In genomic region chr16:4497762-4498607, GRCm38 (mm10) we compare ENCODE assay signal across 14 mouse cellular contexts. TPM values are rescaled to one million over a fixed set of nuclear protein-coding genes. Genes with fewer than 3 reads are reported as not detected.
DNase-seq lines count a peak whose midpoint lies in the region; ATAC-seq lines count a peak whose summit lies in the region.
"Had no signal": no experiment of that assay in that cellular context is flagged by ENCODE, and none has a peak within 500 bp of the region (broad histone marks: within the 10 kb centered on the region; RNA-seq: fewer than 3 reads in every experiment).

No protein-coding gene starts in this region.

- H3K36me3 ChIP-seq in kidney, embryonic 15.5 days: no peaks in the 10 kb centered on the region
- H3K36me3 ChIP-seq: liver, embryonic 15.5 days had no signal

- WGBS in kidney, embryonic 15.5 days: 41% methylated on average over 8 of the region's 8 CpGs

- no peak overlapping the region for H3K9ac ChIP-seq in kidney, embryonic 15.5 days
- H3K9ac ChIP-seq: embryonic facial prominence, embryonic 12.5 days; liver, embryonic 15.5 days had no signal

- no peak overlapping the region for H3K4me2 ChIP-seq in kidney, embryonic 15.5 days
- H3K4me2 ChIP-seq: embryonic facial prominence, embryonic 12.5 days; liver, embryonic 15.5 days had no signal

- no peak overlapping the region for H3K4me3 ChIP-seq in kidney, embryonic 15.5 days (replicated peaks)
- H3K4me3 ChIP-seq: embryonic facial prominence, embryonic 12.5 days; liver, embryonic 15.5 days had no signal

- ATAC-seq in kidney, embryonic 15.5 days (replicated peaks; ENCODE audit: low FRiP score): peak; percentile 57
- ATAC-seq: forebrain, embryonic 14.5 days had no signal

- peak overlapping the region; percentile 58; the same call in 1 of the 2 replicates for H3K27ac ChIP-seq in kidney, embryonic 15.5 days
- H3K27ac ChIP-seq: embryonic facial prominence, embryonic 12.5 days; liver, embryonic 15.5 days had no signal

- peaks cover 22% of the 10 kb centered on the region for H3K4me1 ChIP-seq in kidney, embryonic 15.5 days
- H3K4me1 ChIP-seq: liver, embryonic 15.5 days had no signal

- H3K9me3 ChIP-seq in kidney, embryonic 15.5 days (replicated peaks): no peaks in the 10 kb centered on the region
- H3K9me3 ChIP-seq: embryonic facial prominence, embryonic 12.5 days; liver, embryonic 15.5 days had no signal

- no peaks in the 10 kb centered on the region for H3K27me3 ChIP-seq in kidney, embryonic 15.5 days
- H3K27me3 ChIP-seq: embryonic facial prominence, embryonic 12.5 days; liver, embryonic 15.5 days had no signal

- peak; percentile 3 for DNase-seq in embryo, embryonic 9.5 days (ENCODE audit: extremely low spot score)
- no peak for DNase-seq in embryo, embryonic 10 days (ENCODE audit: low spot score)
- DNase-seq in retina, postnatal 1 day: peak; percentile 28
- no peak for DNase-seq in retina, embryonic 14.5 days (ENCODE audit: low spot score)
- no peak for DNase-seq in liver
- no peak for DNase-seq in spleen, adult 18-20 months
- DNase-seq in cerebellum, adult 8-10 months: no peak
- DNase-seq: adrenal gland, adult 8-10 months; cerebellum, adult 11-12 months; right cerebral cortex, adult 18-20 months had no signal

RNA-seq across cellular contexts. Expression of gene Srl, which starts 43.6 kb away (rescaled TPM):
- polyA plus RNA-seq in kidney, embryonic 15.5 days (2015; fragmentation: Nextera tagmentation; extraction: Ambion mirVana): 19.2 and 23.8 TPM in 2 replicates

Comparison
In these comparisons a context has a peak if more than half of its experiments do, and no peak if none do; other contexts are left out.
1. DNase-seq: peak in embryo, embryonic 9.5 days (single experiment) and retina, postnatal 1 day (single experiment); none in embryo, embryonic 10 days (single experiment), retina, embryonic 14.5 days (single experiment), liver (single experiment), spleen, adult 18-20 months (0 of 2) and cerebellum, adult 8-10 months (single experiment).